Comparison of ENCODE assay signal across 8 mouse cellular contexts in genomic region chr12:24681286-24682023, GRCm38 (mm10). TPM values are rescaled to one million over a fixed set of nuclear protein-coding genes. Genes with fewer than 3 reads are reported as not detected.
A peak's percentile ranks its signal among the peaks of the same experiment; 100 is the strongest.
DNase-seq lines count a peak whose midpoint lies in the region; ATAC-seq lines count a peak whose summit lies in the region.

Cys1 (minus strand) TSS chr12:24681813.

- intact Hi-C loops in heart, postnatal 36 days (cut with DNase I) = loop anchor here (2.0 kb wide), 1 partner anchor 29 kb away; no protein-coding TSS in a partner anchor

- ATAC-seq in erythroid progenitor cell, adult 5-6 weeks (replicated peaks; ENCODE audit: low FRiP score, poor library complexity, severe bottlenecking) = peak; percentile 82
- ATAC-seq in megakaryocyte progenitor cell, adult 5-6 weeks (replicated peaks; ENCODE audit: poor library complexity) = peak; percentile 67

- DNase-seq in embryo, embryonic 9.5 days (ENCODE audit: extremely low spot score) = peak; percentile 17
- DNase-seq in embryo, embryonic 10 days (ENCODE audit: low spot score) = no peak
- DNase-seq in heart, postnatal 36 days = peak; percentile 34 to 46
- DNase-seq in layer of hippocampus, postnatal 14 days (ENCODE audit: low spot score in 2 of 2) = no peak
- no peak for DNase-seq in T-cell, adult 2 months (ENCODE audit: low spot score)
- no peak for DNase-seq in spleen, adult 18-20 months

RNA-seq across cellular contexts. Expression of gene Cys1, which starts in this region (rescaled TPM):
- not detected in 2 replicates for total RNA-seq in erythroid progenitor cell, adult 5-6 weeks (2015; ENCODE audit: low replicate concordance)
- 0.39 TPM in 1 of 2 replicates, not detected in the other for total RNA-seq in erythroid progenitor cell, adult 5-6 weeks (2017; ENCODE audit: low replicate concordance)
- 1 to 10 TPM; 5.5 to 6.5 TPM for total RNA-seq in heart, postnatal 36 days (2021)
- total RNA-seq in layer of hippocampus, postnatal 14 days (2021) = 10 to 100 TPM; 13.4 to 14.2 TPM
- total RNA-seq in megakaryocyte progenitor cell, adult 5-6 weeks (2015) = not detected in 2 replicates
- not detected in 2 replicates for total RNA-seq in megakaryocyte progenitor cell, adult 5-6 weeks (2017)

Comparison
In these comparisons a context has a peak if more than half of its experiments do, and no peak if none do; other contexts are left out.
1. RNA of gene Cys1 (total RNA-seq): 13.4 to 14.2 TPM in layer of hippocampus, postnatal 14 days and 5.5 to 6.5 TPM in heart, postnatal 36 days; 0.39 TPM in erythroid progenitor cell, adult 5-6 weeks and not detected in megakaryocyte progenitor cell, adult 5-6 weeks; every median in the first group is over 4 times any median in the second.
2. DNase-seq: peak in embryo, embryonic 9.5 days (single experiment) and heart, postnatal 36 days (2 of 2); none in embryo, embryonic 10 days (single experiment), layer of hippocampus, postnatal 14 days (0 of 2), T-cell, adult 2 months (single experiment) and spleen, adult 18-20 months (0 of 2).
3. Peak in ATAC-seq in erythroid progenitor cell, adult 5-6 weeks; RNA of the gene not detected or under 1 TPM.
4. Peak in ATAC-seq in megakaryocyte progenitor cell, adult 5-6 weeks; RNA of the gene not detected or under 1 TPM.